Mouse (Mus musculus): ENCODE measurements at regions not wholly inside any gene's neighbourhood (a gene's known extent, or its start where the extent isn't known, plus 50 kb on each side); places are given as distances from the start of the nearest gene placed in this dataset.

DNA sequence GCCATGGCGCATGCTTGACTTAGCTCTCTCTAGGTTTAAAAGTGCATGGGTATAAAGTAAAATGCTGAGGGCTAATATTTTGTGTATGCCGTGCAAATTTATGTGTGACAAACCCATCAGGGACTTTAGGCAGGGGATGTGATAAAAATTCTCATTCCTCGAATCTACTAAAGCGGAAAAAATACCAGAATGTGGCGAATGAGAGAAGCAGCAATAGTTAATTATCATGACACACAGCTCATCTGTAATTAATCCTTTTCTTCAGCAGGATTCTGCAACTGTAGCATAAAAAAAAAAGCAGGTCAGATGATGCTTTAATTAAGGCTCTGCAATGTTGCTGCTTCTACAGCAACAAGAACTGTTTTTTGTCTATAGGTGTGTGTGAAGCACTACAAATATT is 286.6 kb upstream of the Prkd1 start:
- DNase-seq (ENCODE audit: low spot score), result no peak

DNA sequence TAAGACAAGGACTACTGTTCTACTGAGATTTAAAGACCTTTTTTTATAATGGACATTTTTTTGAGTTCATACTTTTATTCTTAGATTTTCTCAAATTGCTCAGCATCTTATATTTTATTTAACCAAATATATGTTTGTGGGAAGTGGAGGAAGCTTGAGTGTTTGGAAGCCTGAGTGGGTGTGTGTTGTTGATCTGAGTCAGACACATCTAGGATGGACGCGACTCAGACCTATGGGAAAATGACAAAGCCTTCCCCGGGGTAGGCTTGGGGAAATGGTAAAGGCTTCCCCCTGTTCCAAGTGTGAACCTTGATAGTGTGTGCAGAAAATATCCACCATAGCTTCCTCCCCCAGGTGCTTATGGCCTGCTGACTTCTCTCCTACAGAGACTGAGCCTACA is 283.6 kb upstream of the Prkd1 start:
- DNase-seq (ENCODE audit: low spot score), result no peak

DNA sequence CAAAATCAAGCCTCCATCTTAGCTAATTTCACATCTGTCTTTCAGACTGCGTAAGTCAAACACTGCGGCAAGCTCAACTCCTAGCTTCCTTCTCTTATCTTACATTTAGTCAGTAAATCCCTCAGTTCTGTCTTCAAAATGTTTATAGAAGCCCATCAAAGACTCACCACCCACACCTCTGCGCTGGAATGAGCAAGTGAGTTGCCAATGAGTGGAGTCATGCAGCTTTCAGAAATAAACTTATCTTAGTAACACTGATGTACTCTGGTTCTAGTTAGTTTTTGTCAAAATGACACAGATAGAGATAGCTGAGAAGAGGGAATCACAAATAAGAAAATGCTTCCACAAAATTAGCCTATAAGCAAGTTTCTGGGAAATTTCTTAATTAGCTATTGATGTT is 280.7 kb upstream of the Prkd1 start:
- no peak for DNase-seq (ENCODE audit: low spot score)

DNA sequence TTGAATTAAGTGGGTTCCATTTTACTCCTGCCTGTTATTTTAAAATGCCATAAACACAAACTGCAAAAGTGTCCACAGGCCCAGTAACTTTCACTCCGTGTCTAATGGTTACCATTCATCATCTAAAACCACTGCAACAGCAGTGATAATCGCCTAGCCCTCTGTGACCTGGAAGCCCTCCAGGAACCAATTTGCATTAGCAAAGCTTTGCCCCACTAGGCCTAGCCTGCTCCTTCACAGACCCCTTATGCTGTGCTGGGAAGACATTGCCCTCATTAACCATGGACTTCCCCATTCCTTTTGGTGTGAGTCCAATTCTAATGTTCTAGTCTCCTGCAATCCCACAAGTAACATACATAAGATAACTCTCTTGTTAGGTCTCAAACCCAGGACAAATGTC is 277.3 kb upstream of the Prkd1 start:
- DNase-seq (ENCODE audit: low spot score), result no peak

DNA sequence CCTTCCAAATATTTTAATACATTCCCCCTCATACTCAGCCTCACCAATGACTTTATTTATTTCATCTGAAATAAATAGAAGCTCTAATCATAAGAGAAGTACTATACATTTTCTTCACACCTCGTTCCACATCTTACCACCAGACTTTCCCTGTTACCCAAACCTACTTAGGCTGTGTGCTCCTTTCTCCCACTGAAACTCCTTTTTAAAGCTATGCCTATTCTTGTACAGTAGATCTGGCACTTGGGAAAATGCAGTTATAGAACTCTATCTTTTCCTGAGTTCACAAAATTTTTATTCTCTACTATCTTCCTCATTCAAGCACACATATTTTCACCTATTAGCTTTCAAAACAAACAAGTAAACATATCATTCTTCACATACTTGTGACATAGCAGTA is 272.8 kb upstream of the Prkd1 start:
- DNase-seq (ENCODE audit: low spot score), result no peak

DNA sequence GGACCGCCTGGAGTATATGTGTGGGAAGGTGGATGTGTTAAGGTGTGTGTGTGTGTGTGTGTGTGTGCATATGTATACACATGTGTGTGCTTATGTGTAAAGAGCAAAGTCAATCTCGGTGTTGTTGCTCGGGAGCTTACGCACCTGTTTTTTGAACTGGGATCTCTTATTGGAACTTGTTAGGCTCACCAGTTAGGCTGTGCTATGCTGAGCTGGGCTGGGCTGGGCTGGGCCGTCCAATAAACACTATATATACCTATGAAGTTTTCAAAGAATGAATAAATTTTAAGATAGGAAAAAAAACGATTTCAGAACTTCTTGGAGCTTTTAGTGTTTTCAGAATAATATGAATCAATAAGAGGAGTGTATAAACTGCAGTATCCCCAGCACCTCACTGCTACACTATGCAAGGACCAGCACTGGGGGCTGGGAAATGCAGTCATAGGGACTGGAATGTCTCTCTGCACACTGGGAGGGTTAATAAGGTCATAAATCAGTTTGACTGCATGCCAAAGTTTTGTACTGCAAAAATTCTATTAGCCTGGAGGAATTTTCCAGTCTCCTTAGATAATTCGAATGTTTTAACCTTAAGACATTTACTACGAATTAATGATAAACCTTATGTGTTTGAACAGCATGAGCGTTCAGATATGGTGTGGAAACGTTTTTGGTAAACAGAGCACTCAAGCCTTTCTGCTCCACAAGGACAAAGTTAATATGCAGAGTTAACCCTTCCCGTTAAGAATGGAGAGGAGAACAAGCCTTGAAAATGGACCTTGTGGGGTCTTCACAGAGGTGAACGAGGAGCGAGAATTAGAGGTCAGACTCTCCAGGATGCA is 250.9 kb upstream of the Prkd1 start:
- DNase-seq (ENCODE audit: low spot score), result no peak

DNA sequence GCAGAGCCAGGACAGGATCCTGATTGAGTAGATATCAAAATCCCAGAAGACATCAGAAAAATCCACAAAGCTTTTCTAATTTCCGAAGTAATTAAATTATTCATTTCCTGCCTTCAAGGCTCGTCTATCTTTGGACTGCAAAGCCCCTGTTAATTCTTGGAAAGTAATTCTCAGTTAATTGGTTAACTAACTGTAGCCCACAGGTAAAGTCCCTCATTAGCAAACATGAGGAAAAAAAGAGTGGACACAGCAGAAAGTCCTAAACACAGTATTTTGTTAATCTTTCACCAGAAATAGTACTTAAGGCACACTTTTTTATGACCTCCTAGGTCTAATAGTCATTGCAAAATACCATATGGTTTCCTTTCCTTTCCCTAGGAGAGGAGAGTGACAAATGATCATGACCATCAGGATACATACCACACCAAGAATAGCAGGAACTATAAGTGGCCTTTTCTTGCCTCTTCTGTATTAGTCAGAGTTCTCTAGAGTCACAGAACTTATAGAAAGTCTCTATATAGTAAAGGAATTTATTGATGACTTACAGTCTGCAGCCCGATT is 248.8 kb upstream of the Prkd1 start:
- DNase-seq (ENCODE audit: low spot score), result no peak

DNA sequence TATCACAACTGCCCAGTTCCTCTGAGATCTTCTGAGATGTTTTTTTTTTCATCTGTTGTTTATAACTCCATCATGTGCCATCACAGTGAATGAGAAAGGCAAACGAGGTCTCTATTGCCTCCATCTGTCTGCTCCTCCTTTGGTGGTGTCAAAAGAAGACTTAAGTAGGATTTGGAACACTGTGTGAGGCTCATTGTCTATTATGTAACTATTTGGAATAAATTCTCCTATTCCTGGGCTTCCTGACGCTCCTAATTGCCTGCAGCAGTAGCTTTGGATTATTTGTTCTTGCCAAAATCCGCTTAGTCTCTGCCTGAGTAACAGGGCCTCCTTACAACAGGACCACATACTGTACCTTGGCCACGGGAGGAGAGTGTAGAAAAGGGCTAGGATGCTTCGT is 244.7 kb upstream of the Prkd1 start:
- DNase-seq (ENCODE audit: low spot score), result no peak

DNA sequence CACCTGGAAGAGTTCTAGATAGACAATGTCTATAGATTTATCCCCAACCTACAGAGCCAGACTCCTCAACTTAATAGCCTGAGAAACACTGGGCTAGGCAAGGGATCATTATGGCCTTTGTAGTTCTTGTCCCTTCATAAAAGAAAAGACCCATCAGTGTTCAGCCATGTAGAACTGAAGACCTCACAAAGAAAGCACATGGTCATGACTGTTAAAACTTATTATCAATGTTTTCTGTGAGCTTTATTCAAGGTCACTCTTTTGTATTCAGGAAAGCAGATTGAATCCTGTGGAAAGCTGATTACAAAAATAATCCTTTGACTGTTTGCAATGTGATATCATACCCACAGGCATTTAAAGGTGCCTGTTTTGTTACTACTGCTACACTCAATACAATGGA is 226.9 kb upstream of the Prkd1 start:
- no peak for DNase-seq (ENCODE audit: low spot score)

DNA sequence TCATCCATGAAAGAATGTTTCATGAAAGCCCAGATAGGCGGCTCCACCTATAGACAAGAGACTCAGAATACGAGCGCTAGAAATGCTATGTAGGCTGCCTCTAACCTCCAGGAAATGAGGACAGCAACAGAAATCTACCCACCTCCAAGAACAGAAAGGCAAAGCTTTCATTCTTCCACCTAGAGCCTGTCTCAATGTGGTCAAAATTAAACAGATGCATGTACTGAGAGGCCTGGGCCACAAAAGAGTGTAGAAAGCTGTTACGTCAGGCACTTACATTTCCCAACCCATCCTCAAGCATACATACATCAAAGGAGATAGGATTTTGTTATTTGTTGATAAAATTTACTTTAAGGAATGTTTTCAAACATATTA is 225.1 kb upstream of the Prkd1 start:
- DNase-seq (ENCODE audit: low spot score), result no peak

DNA sequence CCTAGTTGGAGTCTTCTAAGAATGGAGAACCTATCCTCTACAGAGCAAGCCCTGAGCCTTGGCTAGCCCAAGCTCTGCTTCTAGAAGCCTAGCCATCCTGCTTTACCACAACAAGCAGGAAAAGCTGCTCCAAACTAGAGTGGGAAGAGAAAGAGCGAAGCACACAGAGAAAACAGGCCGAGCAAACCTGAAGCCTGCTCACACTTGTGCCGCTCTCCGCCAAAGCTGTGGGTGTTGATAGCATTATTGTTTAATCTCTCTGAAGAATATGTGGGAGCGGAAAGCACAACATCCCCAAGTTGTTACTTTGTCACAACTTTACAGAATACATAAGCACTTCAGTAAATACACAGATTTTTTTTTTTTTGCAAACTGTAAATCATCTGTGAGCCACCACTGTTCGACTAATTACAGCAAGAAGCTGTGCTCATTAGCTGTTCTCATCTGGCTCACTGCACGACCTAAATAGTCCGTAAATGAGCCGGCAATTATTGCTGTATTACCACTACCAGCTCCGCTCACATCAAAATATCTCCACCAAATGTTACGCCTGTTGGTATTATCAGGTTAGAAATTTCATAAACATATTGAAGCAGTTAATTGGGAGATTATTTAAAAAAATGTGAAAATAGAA is 224.6 kb upstream of the Prkd1 start:
- DNase-seq (ENCODE audit: low spot score), result no peak

DNA sequence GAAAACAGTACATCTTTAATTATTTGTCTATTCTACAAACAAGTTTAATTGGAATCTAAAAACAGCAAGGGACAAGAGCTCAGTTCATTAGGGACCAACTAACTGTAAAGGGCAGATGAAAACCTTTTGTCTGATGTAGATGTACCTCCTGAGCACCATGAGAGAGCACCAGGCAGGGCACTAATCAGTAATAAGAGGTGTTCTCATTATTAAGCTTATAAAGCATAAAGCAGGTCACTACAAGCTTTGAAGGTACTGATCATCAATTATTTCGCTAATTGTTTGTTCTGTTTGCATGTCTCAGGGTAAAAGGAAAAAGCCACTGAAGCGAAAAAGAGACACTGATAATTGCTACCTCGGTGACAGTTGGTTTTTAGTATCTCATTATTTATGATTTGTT is 202.7 kb upstream of the Prkd1 start:
- no peak for DNase-seq (ENCODE audit: low spot score)

DNA sequence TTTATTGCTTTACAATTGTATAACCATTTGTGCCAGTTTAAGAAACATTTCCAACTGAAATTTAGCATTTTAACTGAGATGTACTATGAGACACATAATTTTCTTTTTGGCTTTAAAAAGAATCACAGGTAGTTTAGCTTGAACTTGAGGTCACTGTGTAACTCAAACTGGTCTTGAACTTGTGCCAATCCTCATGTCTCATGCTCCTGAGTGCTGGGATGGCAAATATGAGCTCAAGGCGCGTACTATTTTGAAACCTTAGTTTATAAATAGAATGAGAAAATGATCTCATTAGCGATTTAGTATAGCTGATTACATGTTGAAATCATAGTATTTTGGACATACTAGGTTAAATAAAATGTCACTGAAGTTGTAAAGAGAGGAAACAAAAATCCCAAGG is 199.1 kb upstream of the Prkd1 start:
- DNase-seq (ENCODE audit: low spot score), result no peak

DNA sequence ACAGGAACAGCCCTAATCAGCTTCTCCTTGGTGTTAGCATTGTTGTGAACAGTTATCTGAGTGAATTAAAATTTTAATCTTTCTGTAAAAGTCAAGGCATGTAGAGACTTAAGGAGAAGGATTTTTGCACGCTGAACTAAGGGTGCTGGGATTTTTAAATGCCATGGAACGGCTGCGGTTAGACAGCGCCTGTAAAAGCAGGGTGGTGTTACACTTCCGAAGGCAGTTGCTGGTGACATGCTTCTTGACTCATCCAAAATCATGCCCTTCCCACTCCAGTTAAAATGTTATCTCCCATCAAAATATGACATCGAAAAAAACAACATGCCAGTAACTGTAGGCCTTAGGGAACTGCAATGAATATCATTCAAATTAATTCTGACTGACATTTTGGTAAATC is 193.8 kb upstream of the Prkd1 start:
- no peak for DNase-seq (ENCODE audit: low spot score)

DNA sequence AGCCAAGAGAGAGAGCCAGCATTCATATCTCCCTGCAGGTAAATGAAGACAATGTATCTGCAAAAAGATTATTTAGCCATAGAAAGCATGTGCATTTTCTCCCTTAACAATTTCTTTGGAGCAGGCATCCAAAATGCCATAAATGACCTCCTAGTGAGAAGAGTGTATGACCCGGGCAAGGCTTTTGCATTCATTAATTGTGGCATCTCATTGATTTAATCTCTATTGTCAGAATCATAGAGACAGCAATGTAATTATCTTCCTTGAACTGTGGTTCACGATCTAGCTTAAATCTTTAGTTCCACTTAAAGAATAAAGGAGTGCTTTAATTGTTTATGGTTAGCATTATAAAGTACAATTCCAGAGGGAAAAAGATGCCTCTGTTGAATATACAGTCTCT is 190.5 kb upstream of the Prkd1 start:
- no peak for DNase-seq (ENCODE audit: low spot score)

DNA sequence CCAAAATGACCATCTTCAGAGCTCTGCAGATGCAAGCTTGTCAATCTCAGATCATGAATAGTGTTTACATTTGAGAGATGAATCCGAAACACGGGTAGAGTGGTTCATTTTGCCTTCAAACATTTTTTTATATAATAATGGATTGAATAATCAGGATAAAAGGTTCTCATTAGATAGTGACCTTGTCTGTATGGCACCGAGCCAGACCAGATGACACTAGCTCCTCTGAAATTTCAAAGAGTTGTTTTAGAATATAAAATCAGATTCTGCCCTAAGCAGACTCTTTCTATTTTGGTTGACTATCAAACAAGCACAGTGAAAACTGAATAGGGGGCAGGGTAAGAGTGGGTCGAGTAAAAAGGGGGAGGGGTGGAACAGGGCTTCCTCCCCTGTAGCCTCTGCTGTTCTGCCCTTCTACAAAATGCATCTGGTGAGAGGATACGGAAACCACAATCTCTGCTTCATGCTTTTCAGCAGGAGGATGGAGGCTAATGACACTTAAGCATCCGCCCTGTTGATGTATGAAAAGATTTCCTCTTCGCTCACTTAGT is 159.9 kb upstream of the Prkd1 start:
- DNase-seq (ENCODE audit: low spot score), result no peak

DNA sequence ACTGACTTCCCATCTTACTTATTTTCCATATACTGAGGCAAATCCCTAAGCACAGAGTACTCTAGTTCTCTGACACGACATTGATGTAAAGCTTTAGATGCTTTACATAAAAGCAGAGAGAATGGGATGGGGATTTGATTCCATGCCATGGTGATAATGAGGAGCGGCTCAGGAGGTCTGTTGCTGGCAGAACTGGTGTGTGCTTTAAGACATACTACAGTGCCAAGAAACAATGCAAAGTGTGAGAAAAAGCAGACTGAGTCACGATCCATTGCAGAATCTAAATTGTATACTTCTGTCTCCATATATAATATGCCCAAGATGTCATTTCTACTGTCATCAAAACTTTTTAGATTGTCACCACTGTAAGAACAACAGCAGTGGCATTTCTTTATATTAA is 155.5 kb upstream of the Prkd1 start:
- no peak for DNase-seq (ENCODE audit: low spot score)

DNA sequence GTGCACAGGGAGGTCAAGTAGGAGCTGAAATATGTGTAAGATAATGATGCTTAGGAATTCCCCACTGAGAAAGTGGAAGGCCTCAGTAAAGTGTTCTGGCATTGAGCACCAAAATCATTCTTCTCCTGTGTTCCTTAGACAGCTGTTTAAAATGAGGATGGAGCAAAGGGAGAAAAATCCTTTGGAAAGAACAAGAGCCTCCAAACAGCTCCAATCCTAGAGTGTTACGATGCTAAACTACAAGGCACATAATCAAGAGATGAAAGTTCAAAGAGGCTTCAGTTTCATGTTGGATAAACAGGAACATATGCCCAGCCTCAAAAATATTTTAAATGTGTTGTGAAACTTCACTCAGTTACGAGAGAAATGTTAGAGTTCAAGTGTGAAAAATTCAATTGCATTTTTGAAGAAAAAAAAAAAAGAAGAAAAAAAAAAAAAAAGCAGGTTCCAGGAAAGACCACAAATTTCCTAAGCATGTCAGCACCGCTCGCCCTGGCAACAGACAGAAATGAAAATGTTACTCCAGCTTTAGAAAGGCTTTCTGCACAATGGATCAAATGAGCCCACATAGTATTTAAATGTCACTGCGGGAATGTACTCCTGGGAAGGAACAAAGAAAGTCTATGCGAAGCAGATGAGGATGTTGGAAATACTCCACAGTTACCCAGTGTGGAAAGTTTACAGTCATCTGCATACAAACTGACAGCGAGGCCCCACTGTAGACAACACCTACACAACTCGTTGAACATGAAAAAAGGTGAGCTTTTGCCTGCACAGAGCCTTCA is 116.5 kb upstream of the Prkd1 start:
- DNase-seq (ENCODE audit: low spot score), result no peak

DNA sequence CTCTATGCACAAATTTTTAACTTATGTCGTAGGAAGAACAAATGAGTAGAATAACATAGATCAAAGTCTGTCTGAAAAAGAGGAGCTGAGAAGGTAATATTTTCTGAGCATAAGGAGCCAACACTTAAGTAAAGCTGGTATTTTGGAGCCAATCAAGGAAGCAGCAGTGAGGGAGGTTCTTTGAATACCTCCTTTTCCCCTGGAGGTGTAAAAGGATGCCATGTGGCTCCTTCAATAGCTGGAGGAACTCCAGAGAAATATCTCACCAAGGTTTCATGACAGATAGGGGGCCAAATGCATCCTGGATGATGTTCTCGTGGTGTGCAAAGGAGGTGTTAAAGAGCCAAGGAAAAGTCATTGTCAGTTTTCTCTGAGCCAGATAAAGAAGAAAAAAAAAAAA is 115.6 kb upstream of the Prkd1 start:
- DNase-seq (ENCODE audit: low spot score), result no peak

DNA sequence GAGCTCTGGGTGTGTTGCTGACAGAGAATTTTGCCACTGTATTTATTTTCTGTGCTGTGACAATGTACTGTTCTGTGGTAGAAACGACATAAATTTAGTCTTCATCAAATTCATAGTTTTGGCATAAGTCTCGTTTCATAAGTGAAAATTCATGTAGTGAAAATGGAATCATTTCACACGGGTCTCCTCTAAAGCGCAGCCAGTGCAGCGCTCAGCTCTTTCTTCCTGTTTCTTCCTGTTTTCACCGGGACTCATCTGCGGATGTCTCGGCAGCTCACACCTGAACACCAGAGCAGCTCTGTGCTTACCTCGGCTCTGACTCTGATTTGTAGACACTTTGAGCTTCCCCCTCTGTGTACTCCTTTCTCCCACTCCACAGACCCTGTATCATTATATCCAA is 85.2 kb upstream of the Prkd1 start:
- no peak for DNase-seq (ENCODE audit: low spot score)

DNA sequence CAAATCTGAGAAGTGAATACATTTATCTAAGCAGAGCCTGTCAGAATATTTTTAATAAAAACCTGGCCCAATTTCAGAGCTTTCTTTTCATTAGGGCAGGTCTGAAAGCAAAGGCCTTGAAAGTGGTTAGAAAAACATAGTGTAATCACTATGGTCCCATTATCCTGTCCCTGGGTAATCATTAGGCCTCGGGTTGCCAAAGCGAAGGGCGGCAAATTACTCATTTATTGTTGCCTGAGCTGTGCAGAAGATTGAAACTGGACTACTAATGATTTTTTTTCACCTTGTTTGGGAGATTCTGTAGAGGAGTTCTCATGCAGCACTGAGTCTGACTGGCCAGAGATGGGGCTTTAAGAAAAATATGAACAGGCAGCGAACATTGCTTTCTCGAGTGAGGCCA is 63.7 kb upstream of the Prkd1 start:
- no peak for DNase-seq (ENCODE audit: low spot score)

DNA sequence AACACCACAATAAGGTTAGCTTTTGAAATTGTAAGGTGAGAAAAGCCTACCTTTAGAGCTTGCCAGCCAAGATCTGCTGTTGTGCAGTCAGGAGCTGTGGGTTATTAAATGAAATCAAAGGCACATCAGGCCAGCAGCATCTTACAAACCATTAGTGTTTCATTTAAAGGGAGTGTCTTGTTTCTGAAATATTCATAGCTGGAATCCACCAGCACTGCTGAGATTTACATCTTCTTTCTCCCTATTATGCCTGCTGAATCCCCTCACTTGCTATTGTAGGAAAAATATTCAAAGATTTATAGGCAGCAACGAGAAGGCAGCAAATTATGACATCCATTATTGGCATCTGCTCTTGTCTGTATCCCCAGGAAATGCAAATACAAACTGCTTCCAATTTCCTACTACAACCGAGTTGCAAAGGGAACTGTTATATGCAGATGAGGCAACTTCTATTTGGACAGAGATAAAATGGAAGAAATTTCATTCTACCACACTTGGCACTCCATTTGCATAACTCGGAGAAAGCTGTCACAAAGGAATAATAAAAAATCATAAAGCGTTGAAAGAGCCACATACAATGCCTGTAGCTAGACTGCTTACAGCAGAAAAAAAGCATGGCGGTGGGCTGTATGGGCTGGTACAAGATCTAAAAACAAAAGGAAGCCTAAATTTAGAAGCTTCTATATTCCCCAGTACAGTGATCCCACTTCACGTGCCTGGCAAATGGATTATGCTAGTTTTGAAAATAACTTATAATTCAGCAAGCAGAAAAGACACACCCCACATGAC is 60.3 kb upstream of the Prkd1 start:
- DNase-seq (ENCODE audit: low spot score), result no peak

Measured in MN1 (cell line).